Mouse (Mus musculus): ENCODE measurements around the gene Zswim2. TPM values are rescaled to one million over a fixed set of nuclear protein-coding genes. Genes with fewer than 3 reads are reported as not detected.
A peak's percentile ranks its signal among the peaks of the same experiment; 100 is the strongest.
"Not testable (repeated sequence)": the region's sequence is repeated elsewhere in the genome, so short reads cannot be mapped to it uniquely, and the experiment has no call there.

Zswim2 gene
- polyA plus RNA-seq (2015; fragmentation: Nextera tagmentation; extraction: Ambion mirVana) = not detected in 2 replicates

DNA sequence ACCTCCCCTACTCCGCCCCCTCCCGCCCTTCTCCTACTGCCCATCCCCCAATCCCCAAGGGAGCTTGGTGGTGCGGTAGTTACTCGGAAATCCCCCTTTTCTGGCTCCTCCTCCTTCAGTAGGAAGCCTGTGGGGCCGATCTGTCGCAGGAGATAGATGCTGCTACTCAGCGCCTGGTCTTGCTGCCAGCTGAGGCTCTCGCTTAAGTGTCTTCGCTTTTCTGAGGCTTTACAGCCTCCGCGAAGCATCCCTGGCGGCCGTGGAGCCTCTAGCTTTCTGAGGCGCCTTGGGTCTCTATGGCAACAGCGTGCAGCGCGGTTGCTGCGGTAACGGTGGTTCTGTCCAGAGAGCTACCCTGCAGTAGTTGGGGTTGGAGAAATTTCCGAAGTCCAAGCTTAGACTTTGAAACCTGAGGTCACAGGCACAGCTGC lies at the start of gene Zswim2:
TSS of gene Zswim2 (minus strand) at position 298 of the 431 bp plus-strand sequence.
- H3K4me2 ChIP-seq (ENCODE audit: low read depth, low read length) = peak within 1 kb of the TSS; percentile 55
- 2% methylated on average over 20 of the region's 20 CpGs for WGBS (ENCODE audit: insufficient replicate concordance)
- DNase-seq = peak; percentile 22

GRCm38 (mm10) chr2:83990253-83990652 lies 49.2 kb upstream of the Zswim2 start, which contains the start of gene Gm13691:
Gm13691 (plus strand) TSS chr2:83990553.
- H3K27me3 ChIP-seq (ENCODE audit: insufficient read depth, low read length); H3K4me2 ChIP-seq (ENCODE audit: low read depth, low read length); H3K36me3 ChIP-seq (replicated peaks; ENCODE audit: insufficient read depth, low read length); H3K9me3 ChIP-seq (ENCODE audit: low read length); DNase-seq; ATAC-seq; H3K4me1 ChIP-seq (ENCODE audit: insufficient read depth); H3K4me3 ChIP-seq (ENCODE audit: low read depth, low read length); H3K9ac ChIP-seq (replicated peaks); H3K27ac ChIP-seq (ENCODE audit: low read depth): not testable (repeated sequence)
- WGBS (ENCODE audit: insufficient replicate concordance) = no CpG with 5 or more reads among the region's 6 CpGs

More for the DNA sequence above, at the start of gene Zswim2:
- Histone ChIP-seq H3K36me3 (replicated peaks; ENCODE audit: insufficient read depth, low read length) (no peaks in the 10 kb centered on the region), H3K4me3 (ENCODE audit: low read depth, low read length) (no peak within 1 kb of the TSS), H3K4me1 (ENCODE audit: insufficient read depth) (peaks cover 4% of the 10 kb centered on the region), H3K9ac (replicated peaks) (no peak within 1 kb of the TSS), H3K9me3 (ENCODE audit: low read length) (no peaks in the 10 kb centered on the region), H3K27ac (ENCODE audit: low read depth) (no peak within 1 kb of the TSS), H3K27me3 (ENCODE audit: insufficient read depth, low read length) (no peaks in the 10 kb centered on the region)
- ATAC-seq = peak; percentile 31; the same call in 1 of the 2 replicates
- no peak for TF ChIP-seq EP300 (IDR thresholded peaks at IDR 0.05; ENCODE audit: low read depth)
- TF ChIP-seq CTCF (IDR thresholded peaks at IDR 0.05; ENCODE audit: low read depth) = no peak

DNA sequence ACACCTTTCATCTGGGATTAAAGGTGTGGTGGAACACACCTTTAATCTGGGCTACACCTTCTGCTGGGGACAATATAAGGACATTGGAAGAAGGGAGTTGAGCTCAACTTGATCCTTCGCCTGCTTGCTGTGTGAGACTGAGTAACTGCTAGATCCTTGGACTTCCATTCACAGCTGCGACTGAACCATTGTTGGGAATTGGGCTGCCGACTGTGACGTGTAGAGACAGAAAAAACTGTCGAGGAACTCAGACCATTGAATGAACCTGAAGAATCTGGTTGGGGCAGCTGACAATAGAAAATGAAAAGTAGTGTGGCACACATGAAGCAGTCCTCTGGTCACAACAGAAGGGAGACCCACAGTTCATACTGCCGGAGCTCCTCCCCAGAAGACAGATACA lies 43.4 kb upstream of the Zswim2 start, which contains the start of gene Gm13697:
TSS of gene Gm13697 (plus strand) at position 301 of the 400 bp plus-strand sequence.
- not testable (repeated sequence) for H3K4me3 ChIP-seq (ENCODE audit: low read depth, low read length); H3K36me3 ChIP-seq (replicated peaks; ENCODE audit: insufficient read depth, low read length); H3K4me1 ChIP-seq (ENCODE audit: insufficient read depth); ATAC-seq; H3K27ac ChIP-seq (ENCODE audit: low read depth); H3K9ac ChIP-seq (replicated peaks); H3K9me3 ChIP-seq (ENCODE audit: low read length); H3K27me3 ChIP-seq (ENCODE audit: insufficient read depth, low read length); DNase-seq; H3K4me2 ChIP-seq (ENCODE audit: low read depth, low read length)
- WGBS (ENCODE audit: insufficient replicate concordance) = no CpG with 5 or more reads among the region's 6 CpGs

DNA sequence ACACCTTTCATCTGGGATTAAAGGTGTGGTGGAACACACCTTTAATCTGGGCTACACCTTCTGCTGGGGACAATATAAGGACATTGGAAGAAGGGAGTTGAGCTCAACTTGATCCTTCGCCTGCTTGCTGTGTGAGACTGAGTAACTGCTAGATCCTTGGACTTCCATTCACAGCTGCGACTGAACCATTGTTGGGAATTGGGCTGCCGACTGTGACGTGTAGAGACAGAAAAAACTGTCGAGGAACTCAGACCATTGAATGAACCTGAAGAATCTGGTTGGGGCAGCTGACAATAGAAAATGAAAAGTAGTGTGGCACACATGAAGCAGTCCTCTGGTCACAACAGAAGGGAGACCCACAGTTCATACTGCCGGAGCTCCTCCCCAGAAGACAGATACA lies 37.6 kb upstream of the Zswim2 start, which contains the start of gene Gm13694:
TSS of gene Gm13694 (plus strand) at position 301 of the 400 bp plus-strand sequence.
- H3K36me3 ChIP-seq (replicated peaks; ENCODE audit: insufficient read depth, low read length); DNase-seq; H3K4me1 ChIP-seq (ENCODE audit: insufficient read depth); H3K9me3 ChIP-seq (ENCODE audit: low read length); H3K4me3 ChIP-seq (ENCODE audit: low read depth, low read length); H3K27me3 ChIP-seq (ENCODE audit: insufficient read depth, low read length); ATAC-seq; H3K27ac ChIP-seq (ENCODE audit: low read depth); H3K4me2 ChIP-seq (ENCODE audit: low read depth, low read length); H3K9ac ChIP-seq (replicated peaks): not testable (repeated sequence)
- WGBS (ENCODE audit: insufficient replicate concordance) = no CpG with 5 or more reads among the region's 6 CpGs

GRCm38 (mm10) chr2:83972823-83973222 lies 31.8 kb upstream of the Zswim2 start, which contains the start of gene Gm13696:
Gm13696 (plus strand) TSS chr2:83973123.
- not testable (repeated sequence) for H3K4me3 ChIP-seq (ENCODE audit: low read depth, low read length); DNase-seq; ATAC-seq; H3K9me3 ChIP-seq (ENCODE audit: low read length); H3K27me3 ChIP-seq (ENCODE audit: insufficient read depth, low read length); H3K27ac ChIP-seq (ENCODE audit: low read depth); H3K9ac ChIP-seq (replicated peaks); H3K4me1 ChIP-seq (ENCODE audit: insufficient read depth); H3K4me2 ChIP-seq (ENCODE audit: low read depth, low read length); H3K36me3 ChIP-seq (replicated peaks; ENCODE audit: insufficient read depth, low read length)
- WGBS (ENCODE audit: insufficient replicate concordance) = no CpG with 5 or more reads among the region's 6 CpGs

- H3K4me1 ChIP-seq (ENCODE audit: insufficient read depth) = not testable (repeated sequence)
- no CpG with 5 or more reads among the region's 6 CpGs for WGBS (ENCODE audit: insufficient replicate concordance)
These were observed 26.0 kb upstream of the Zswim2 start, which contains the start of gene Gm13695 for GRCm38 (mm10) chr2:83967013-83967412. Gm13695 (plus strand) TSS chr2:83967313.

GRCm38 (mm10) chr2:83961203-83961602 lies 20.2 kb upstream of the Zswim2 start, which contains the start of gene Gm13693:
Gm13693 (plus strand) TSS chr2:83961503.
- not testable (repeated sequence) for H3K27me3 ChIP-seq (ENCODE audit: insufficient read depth, low read length); ATAC-seq; H3K4me2 ChIP-seq (ENCODE audit: low read depth, low read length); H3K9ac ChIP-seq (replicated peaks); H3K36me3 ChIP-seq (replicated peaks; ENCODE audit: insufficient read depth, low read length); H3K9me3 ChIP-seq (ENCODE audit: low read length); H3K27ac ChIP-seq (ENCODE audit: low read depth); H3K4me3 ChIP-seq (ENCODE audit: low read depth, low read length); DNase-seq; H3K4me1 ChIP-seq (ENCODE audit: insufficient read depth)
- WGBS (ENCODE audit: insufficient replicate concordance) = no CpG with 5 or more reads among the region's 6 CpGs

More at GRCm38 (mm10) chr2:83967013-83967412, 26.0 kb upstream of the Zswim2 start, which contains the start of gene Gm13695:
- not testable (repeated sequence) for H3K4me2 ChIP-seq (ENCODE audit: low read depth, low read length); H3K9me3 ChIP-seq (ENCODE audit: low read length); H3K4me3 ChIP-seq (ENCODE audit: low read depth, low read length); DNase-seq; H3K36me3 ChIP-seq (replicated peaks; ENCODE audit: insufficient read depth, low read length); ATAC-seq; H3K27me3 ChIP-seq (ENCODE audit: insufficient read depth, low read length); H3K27ac ChIP-seq (ENCODE audit: low read depth); H3K9ac ChIP-seq (replicated peaks)

DNA sequence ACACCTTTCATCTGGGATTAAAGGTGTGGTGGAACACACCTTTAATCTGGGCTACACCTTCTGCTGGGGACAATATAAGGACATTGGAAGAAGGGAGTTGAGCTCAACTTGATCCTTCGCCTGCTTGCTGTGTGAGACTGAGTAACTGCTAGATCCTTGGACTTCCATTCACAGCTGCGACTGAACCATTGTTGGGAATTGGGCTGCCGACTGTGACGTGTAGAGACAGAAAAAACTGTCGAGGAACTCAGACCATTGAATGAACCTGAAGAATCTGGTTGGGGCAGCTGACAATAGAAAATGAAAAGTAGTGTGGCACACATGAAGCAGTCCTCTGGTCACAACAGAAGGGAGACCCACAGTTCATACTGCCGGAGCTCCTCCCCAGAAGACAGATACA lies 14.4 kb upstream of the Zswim2 start, which contains the start of gene Gm13698:
TSS of gene Gm13698 (plus strand) at position 301 of the 400 bp plus-strand sequence.
- not testable (repeated sequence) for H3K27me3 ChIP-seq (ENCODE audit: insufficient read depth, low read length); H3K4me2 ChIP-seq (ENCODE audit: low read depth, low read length); H3K36me3 ChIP-seq (replicated peaks; ENCODE audit: insufficient read depth, low read length); DNase-seq; H3K9me3 ChIP-seq (ENCODE audit: low read length); H3K4me3 ChIP-seq (ENCODE audit: low read depth, low read length); H3K4me1 ChIP-seq (ENCODE audit: insufficient read depth); H3K27ac ChIP-seq (ENCODE audit: low read depth); H3K9ac ChIP-seq (replicated peaks); ATAC-seq
- WGBS (ENCODE audit: insufficient replicate concordance) = no CpG with 5 or more reads among the region's 6 CpGs

All from liver, postnatal 0 days (tissue).